Mouse (Mus musculus): ENCODE data around the gene Wscd2.

Wscd2 gene

GRCm38 (mm10) chr5:113610490-113610889 lies 120.4 kb downstream of the Wscd2 start:
- DNase-seq (ENCODE audit: extremely low spot score, low spot score): no peak

- DNase-seq (ENCODE audit: extremely low spot score, low spot score): no peak
Measured at GRCm38 (mm10) chr5:113611131-113611530, 121.0 kb downstream of the Wscd2 start.

GRCm38 (mm10) chr5:113611771-113612233 lies 121.7 kb downstream of the Wscd2 start:
- DNase-seq (ENCODE audit: extremely low spot score, low spot score): no peak

- no peak for DNase-seq (ENCODE audit: extremely low spot score, low spot score)
Measured at GRCm38 (mm10) chr5:113618716-113619115, 128.6 kb downstream of the Wscd2 start.

- no peak for DNase-seq (ENCODE audit: extremely low spot score, low spot score)
Measured at GRCm38 (mm10) chr5:113619151-113619550, 129.0 kb downstream of the Wscd2 start.

- peak; percentile 24 for DNase-seq (ENCODE audit: extremely low spot score, low spot score)
Measured at GRCm38 (mm10) chr5:113620130-113620716, 130.1 kb downstream of the Wscd2 start.

GRCm38 (mm10) chr5:113620999-113621398 lies 130.9 kb downstream of the Wscd2 start:
- DNase-seq (ENCODE audit: extremely low spot score, low spot score): no peak

GRCm38 (mm10) chr5:113623052-113623451 lies 132.9 kb downstream of the Wscd2 start:
- no peak for DNase-seq (ENCODE audit: extremely low spot score, low spot score)

GRCm38 (mm10) chr5:113625068-113625467 lies 134.9 kb downstream of the Wscd2 start:
- no peak for DNase-seq (ENCODE audit: extremely low spot score, low spot score)

- no peak for DNase-seq (ENCODE audit: extremely low spot score, low spot score)
Measured at GRCm38 (mm10) chr5:113626352-113626751, 136.2 kb downstream of the Wscd2 start.

- no peak for DNase-seq (ENCODE audit: extremely low spot score, low spot score)
Measured at GRCm38 (mm10) chr5:113626991-113627390, 136.9 kb downstream of the Wscd2 start.

- no peak for DNase-seq (ENCODE audit: extremely low spot score, low spot score)
Measured at GRCm38 (mm10) chr5:113627820-113628437, 137.8 kb downstream of the Wscd2 start.

- no peak for DNase-seq (ENCODE audit: extremely low spot score, low spot score)
Measured at GRCm38 (mm10) chr5:113629248-113629647, 139.1 kb downstream of the Wscd2 start.

GRCm38 (mm10) chr5:113630116-113630515 lies 140.0 kb downstream of the Wscd2 start:
- DNase-seq (ENCODE audit: extremely low spot score, low spot score): no peak

- no peak for DNase-seq (ENCODE audit: extremely low spot score, low spot score)
Measured at GRCm38 (mm10) chr5:113633037-113633714, 143.0 kb downstream of the Wscd2 start.

GRCm38 (mm10) chr5:113634024-113634651 lies 144.0 kb downstream of the Wscd2 start:
- no peak for DNase-seq (ENCODE audit: extremely low spot score, low spot score)

- no peak for DNase-seq (ENCODE audit: extremely low spot score, low spot score)
Measured at GRCm38 (mm10) chr5:113634887-113635610, 144.9 kb downstream of the Wscd2 start.

- DNase-seq (ENCODE audit: extremely low spot score, low spot score): no peak
Measured at GRCm38 (mm10) chr5:113635861-113636565, 145.9 kb downstream of the Wscd2 start.

GRCm38 (mm10) chr5:113637631-113638030 lies 147.5 kb downstream of the Wscd2 start:
- no peak for DNase-seq (ENCODE audit: extremely low spot score, low spot score)

GRCm38 (mm10) chr5:113638055-113638454 lies 147.9 kb downstream of the Wscd2 start:
- DNase-seq (ENCODE audit: extremely low spot score, low spot score): no peak

GRCm38 (mm10) chr5:113639126-113639525 lies 149.0 kb downstream of the Wscd2 start:
- DNase-seq (ENCODE audit: extremely low spot score, low spot score): no peak
